Mouse (Mus musculus) fibroblast of lung, adult 2 months (primary cell): Measurements from ENCODE around the gene Wfdc5.
"Not testable (repeated sequence)": the region's sequence is repeated elsewhere in the genome, so short reads cannot be mapped to it uniquely, and the experiment has no call there.

ENCODE experiments used
- DNase-seq: peaks from one replicate; pipeline ENCODE4 v3.0.0-alpha.2; 2011; ENCODE audit warnings: low read depth

Wfdc5 gene

GRCm38 (mm10) chr2:164182692-164183255 lies at the start of gene Wfdc5:
Wfdc5 (minus strand) TSS chr2:164182742.
- DNase-seq = no peak

- peak; percentile 39 for DNase-seq
These were observed 46.0 kb upstream of the Wfdc5 start for GRCm38 (mm10) chr2:164228361-164229070.

- DNase-seq = no peak
These were observed 39.0 kb upstream of the Wfdc5 start, which contains the start of gene Wfdc15b for GRCm38 (mm10) chr2:164221522-164221921. Wfdc15b (minus strand) TSS chr2:164221660.

- DNase-seq = no peak
These were observed 36.8 kb upstream of the Wfdc5 start for GRCm38 (mm10) chr2:164219295-164219694.

GRCm38 (mm10) chr2:164212711-164213110 lies 30.2 kb upstream of the Wfdc5 start:
- DNase-seq = no peak

- no peak for DNase-seq
These were observed 28.4 kb upstream of the Wfdc5 start for GRCm38 (mm10) chr2:164210892-164211291.

GRCm38 (mm10) chr2:164206676-164207075 lies 24.1 kb upstream of the Wfdc5 start:
- DNase-seq = peak; percentile 43

- DNase-seq = not testable (repeated sequence)
These were observed 23.5 kb upstream of the Wfdc5 start for GRCm38 (mm10) chr2:164206011-164206410.

GRCm38 (mm10) chr2:164199626-164200327 lies 17.2 kb upstream of the Wfdc5 start, which contains the start of gene Wfdc15a:
Wfdc15a (minus strand) TSS chr2:164200130.
- DNase-seq = no peak

- no peak for DNase-seq
These were observed 14.1 kb upstream of the Wfdc5 start for GRCm38 (mm10) chr2:164196700-164196990.

- DNase-seq = no peak
These were observed 13.6 kb upstream of the Wfdc5 start for GRCm38 (mm10) chr2:164195971-164196699.

- DNase-seq = no peak
These were observed 12.6 kb upstream of the Wfdc5 start for GRCm38 (mm10) chr2:164194959-164195630.

- no peak for DNase-seq
These were observed 9.7 kb upstream of the Wfdc5 start for GRCm38 (mm10) chr2:164192279-164192678.

GRCm38 (mm10) chr2:164190576-164190975 lies 8.0 kb upstream of the Wfdc5 start, which contains the start of gene Wfdc12:
Wfdc12 (minus strand) TSS chr2:164190608.
- no peak for DNase-seq

GRCm38 (mm10) chr2:164188722-164189121 lies 6.2 kb upstream of the Wfdc5 start:
- DNase-seq = no peak

- no peak for DNase-seq
These were observed 1.7 kb upstream of the Wfdc5 start for GRCm38 (mm10) chr2:164184145-164184719.

- DNase-seq = no peak
These were observed 798 bp upstream of the Wfdc5 start for GRCm38 (mm10) chr2:164183340-164183739.

- DNase-seq = no peak
These were observed 1.8 kb downstream of the Wfdc5 start for GRCm38 (mm10) chr2:164180770-164181169.

GRCm38 (mm10) chr2:164180124-164180523 lies 2.4 kb downstream of the Wfdc5 start:
- no peak for DNase-seq

GRCm38 (mm10) chr2:164177831-164178230 lies 4.7 kb downstream of the Wfdc5 start:
- no peak for DNase-seq

- no peak for DNase-seq
These were observed 6.7 kb downstream of the Wfdc5 start for GRCm38 (mm10) chr2:164175850-164176249.
